Mouse (Mus musculus) left cerebral cortex, postnatal 25 days (tissue): ENCODE measurements around the gene Nr1d1. TPM values are rescaled to one million over a fixed set of nuclear protein-coding genes. Genes with fewer than 3 reads are reported as not detected.

ENCODE experiments used
- DNase-seq, 2 experiments: peaks; one replicate each; pipeline ENCODE4 v3.0.0; 2022; ENCODE audit warnings: low spot score in 2 of 2, mixed read lengths in 1 of 2
- intact Hi-C: fragments of 180-260 bp; cut with DNase I; formaldehyde crosslinking; loops from one replicate; pipeline ENCODE4 v1.15.1; 2025
- total RNA-seq, 2 experiments: library from RNA; stranded (reverse); gene quantifications; 2 replicates each; pipeline ENCODE4 v1.2.3; 2021

Gene Nr1d1
- total RNA-seq, 2 experiments from 2014 or later: 92.5 to 121 TPM

DNA sequence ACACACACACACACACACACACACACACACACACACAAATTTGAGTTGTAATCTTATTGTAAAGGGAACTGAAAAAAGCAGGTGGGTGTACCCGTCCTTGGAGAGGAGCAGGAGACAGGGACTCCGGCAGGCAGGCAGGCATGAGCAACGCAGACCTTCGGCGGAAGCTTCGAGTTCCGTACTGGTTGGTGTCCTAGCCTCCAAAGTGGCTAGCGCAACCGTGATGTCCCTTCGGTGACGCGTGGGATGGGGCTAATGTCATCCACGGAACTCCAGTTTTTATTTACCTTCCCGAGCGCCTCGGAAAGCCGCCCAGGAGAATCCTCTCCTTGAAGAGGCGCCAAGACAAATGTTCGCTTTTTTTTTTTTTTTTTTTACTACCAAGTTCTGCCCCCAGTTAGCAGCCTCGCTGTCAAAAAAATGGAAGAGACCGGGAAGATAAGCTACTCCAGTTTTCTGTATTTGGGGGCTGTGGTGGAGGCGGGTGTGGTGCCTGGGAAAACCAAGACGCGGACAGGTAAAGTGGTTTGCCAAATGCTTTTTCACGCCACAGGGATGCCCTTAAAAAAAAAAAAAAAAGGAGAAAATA lies 14.2 kb upstream of the Nr1d1 start:
- intact Hi-C loops: no loop called here
- no peak for DNase-seq

DNA sequence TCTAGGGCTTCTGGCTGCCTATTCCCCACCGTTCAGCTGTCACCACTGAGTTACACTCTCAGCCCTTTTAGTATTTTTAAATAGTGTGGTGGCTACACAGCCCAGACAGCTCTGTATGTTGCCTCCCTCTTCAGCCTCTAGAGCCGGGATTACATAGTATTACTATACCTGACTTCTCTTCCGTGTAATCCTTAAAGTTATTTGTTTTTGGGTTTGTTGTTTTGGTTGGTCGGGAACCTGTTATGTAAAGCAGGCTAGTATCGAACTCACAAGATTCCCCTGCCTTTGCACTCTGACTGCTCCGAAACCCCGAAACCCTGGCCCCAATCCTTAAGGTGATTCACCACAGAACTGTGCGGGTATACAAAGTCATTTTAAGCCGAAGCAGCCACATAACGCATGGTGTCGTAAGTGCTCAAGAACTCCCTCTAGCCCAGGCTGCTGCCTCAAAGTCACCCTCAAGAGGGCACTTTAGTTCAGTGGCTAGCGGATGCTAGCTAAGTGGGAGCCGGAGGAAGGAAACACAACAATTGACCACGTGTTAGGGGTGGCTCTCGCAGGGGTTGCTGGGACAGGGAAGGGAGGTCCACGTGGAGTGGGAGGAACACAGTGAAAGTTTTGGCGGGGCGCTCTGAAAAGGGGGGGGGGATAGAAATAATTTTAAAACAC lies 13.6 kb upstream of the Nr1d1 start:
- intact Hi-C loops: no loop called here
- peak in 1 of 2 experiments; percentile 95 for DNase-seq

DNA sequence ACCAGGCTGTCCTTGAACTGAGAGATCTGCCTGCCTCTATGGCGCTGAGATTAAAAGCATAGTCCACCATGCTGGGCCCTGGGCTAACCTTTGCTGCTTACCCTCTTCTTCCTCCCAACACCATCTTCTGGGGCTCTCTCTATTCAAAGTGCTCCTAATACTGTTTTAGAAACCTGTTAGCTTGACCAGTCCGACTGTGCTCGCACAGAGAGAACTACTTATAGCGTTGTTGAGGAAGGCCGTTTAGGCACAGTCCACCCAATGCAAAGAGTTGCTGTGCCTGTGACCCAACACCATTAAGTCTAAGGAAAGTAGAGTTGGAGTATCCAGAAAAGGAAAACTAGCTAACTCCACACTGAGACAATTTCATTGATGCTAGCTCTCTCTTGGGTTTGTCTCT lies 13.0 kb upstream of the Nr1d1 start:
- no peak for DNase-seq
- intact Hi-C loops: no loop called here

DNA sequence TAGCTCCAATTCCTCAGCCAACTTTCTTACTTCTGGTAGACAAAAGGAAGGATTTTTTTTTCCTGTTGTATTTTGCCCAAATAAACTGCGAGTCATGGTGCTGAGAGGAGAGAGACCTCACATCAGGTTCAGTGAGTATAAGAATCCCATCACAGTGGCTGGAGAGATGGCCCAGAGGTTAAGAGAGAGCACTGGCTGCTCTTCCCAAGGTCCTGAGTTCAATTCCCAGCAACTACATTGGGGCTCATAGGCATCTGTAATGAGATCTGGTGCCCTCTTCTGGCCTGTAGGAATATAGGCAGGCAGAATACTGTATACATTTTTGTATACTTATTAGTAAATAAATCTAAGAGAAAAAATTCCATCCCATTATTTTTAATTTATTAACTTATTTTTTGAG lies 12.6 kb upstream of the Nr1d1 start:
- no peak for DNase-seq
- intact Hi-C loops: loop anchor here (1.0 to 2.0 kb wide), 3 partner anchors 15 to 87 kb away; no protein-coding TSS in a partner anchor

DNA sequence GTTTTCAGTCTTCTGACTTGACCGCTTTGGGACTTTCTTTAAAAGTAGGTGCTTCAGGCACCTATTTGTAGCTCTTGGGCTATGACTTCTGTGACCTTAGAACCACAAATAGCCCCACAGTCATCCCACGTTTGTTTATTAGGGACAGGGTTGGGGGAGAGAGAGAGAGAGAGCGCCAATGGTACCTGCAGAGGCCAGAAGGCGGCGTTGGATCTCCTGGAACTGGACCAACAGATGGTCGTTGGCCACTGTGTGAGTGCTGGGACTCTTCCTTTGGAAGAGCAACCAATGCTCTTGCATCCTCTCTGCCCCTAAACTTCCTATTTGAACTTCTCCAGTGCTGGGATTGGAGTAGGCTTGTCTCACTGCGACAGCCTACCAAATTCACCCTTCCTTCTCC lies 12.1 kb upstream of the Nr1d1 start:
- intact Hi-C loops: loop anchor here (1.0 to 2.0 kb wide), 3 partner anchors 14 to 87 kb away; no protein-coding TSS in a partner anchor
- DNase-seq: no peak

DNA sequence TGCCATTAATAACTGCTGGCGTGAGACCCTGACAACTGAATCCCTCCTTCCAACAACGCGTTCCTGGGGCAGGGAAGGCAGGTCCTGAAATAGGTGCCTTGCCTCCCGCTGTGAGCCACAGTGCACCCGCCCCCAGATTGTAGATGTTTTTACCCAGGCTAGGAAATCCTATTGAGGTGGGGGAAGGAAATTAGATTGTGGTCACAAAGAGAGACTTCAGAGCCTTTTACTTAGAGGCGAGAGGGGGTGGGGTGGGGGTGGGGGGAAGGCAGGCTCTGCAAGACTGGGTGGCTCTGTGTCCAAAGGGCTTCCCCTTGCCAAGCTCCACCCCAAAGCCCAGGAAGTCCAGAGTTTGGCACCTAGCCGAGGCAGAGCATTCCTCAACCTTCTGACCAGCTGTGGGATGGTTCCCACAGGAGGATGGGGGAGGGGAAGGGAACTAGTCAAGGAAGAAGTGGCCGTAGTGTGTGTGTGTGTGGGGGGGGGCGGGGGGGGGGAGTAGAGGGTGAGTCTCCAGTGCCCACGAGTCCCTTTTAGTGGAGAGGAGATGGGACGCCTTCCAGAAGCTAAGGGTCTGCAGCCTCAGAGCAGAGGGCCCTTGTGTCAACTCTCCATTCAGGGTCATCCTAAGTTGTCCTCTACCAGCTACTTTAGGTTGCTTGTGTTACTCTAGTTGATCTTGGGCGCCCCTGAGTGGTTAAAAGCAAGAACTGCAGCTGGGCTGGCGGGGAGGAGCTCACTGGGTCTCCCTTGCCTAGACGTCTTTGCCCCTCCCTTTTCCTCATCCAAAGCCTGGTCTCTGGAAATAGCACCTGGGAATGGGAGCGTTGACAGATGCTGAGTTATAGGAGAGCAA lies 11.5 kb upstream of the Nr1d1 start:
- peak; percentile 92 to 99 for DNase-seq
- intact Hi-C loops: loop anchor here (1.0 to 2.0 kb wide), 3 partner anchors 14 to 86 kb away; no protein-coding TSS in a partner anchor

DNA sequence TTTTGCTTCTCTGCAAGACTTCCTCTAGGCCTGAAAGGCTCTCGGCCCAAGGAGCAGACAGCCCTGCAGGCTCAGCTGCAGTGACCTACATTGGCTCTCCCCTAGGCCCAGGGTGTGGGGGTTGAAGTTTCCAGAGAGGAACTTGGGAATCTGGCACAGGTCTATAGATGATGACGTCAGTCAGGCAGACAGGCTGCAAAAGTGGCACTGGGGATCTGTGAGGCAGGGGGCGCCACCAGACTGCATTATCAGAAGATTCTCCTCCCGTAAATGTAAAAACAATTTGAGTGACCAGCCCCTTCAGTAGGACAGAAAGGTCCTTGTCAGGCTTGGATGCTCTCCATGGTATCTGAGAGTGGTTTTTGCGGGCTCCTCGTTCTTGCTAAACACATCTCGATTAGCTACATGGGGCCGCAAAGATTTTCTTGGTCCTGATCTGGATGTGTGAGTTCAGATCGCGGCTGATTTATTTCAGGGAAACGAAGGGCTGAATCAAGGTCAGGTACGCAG lies 10.7 kb upstream of the Nr1d1 start:
- intact Hi-C loops: loop anchor here (2.0 kb wide), 2 partner anchors 13 to 67 kb away; no protein-coding TSS in a partner anchor
- DNase-seq: peak in 1 of 2 experiments; percentile 94

DNA sequence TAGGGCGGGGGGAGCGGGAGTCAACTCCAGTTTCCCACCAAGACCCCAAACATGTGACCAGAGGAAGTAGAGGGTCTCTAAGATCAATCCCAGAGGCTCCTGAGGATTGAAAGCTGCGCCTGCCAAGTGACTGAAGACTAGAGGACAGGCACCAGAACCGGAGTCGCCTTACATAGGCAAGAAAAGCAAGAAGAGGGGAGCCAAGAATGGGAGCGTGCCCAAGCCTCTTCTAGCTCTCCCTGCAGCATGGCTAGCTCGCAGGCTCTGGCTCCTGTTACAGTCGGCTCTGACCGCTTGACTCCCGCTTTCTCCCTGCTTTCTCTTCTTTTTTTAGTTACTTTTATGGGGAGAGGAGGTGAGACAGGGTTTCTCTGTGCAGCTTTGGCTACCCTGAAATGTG lies 10.1 kb upstream of the Nr1d1 start:
- DNase-seq: no peak
- intact Hi-C loops: no loop called here

DNA sequence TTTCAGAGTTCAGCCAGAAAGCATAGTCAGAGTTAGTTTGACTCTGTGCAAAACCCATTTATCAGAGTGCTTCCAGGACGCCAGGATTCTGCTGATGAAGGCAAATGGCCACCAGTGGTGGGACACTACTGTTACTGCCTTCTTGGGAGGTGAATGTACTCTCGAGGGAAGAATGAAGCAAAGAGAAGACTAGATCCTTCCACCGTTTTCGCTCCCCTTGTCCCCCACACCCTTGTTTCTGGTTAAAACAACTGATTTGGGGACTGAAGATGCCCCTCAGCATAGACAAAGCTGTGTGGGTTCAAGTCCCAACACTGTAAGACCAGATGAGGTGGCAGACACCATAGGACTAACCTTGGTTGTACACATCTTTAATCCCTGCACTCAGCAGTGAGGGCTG lies 9.0 kb upstream of the Nr1d1 start:
- intact Hi-C loops: no loop called here
- DNase-seq: no peak

DNA sequence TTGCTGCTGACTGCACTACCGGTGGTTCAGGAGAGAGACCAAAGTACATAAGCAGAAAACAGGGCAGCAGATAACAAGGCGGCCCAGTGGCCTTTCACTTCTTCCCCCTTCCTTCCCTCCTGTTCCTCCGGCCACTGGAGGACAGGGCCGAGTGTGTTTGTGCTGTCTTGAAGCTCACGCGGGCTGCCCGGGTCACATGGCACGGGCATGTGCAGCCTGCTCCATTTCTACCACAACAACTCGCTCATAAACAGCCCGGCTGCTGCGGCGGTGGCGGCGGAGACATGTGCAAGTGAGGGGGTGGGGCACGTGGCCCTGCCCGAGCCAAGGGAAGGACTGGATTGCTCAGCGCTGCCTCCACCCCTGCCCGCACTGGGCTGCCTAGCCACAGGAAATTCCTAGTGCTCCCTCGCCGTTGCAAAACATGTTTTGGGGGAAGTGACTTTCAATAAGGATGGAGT lies 8.1 kb upstream of the Nr1d1 start:
- peak; percentile 97 to 99 for DNase-seq
- intact Hi-C loops: loop anchor here (1.0 kb wide), 2 partner anchors 8 to 36 kb away; partner anchors contain the start of gene Nr1d1

DNA sequence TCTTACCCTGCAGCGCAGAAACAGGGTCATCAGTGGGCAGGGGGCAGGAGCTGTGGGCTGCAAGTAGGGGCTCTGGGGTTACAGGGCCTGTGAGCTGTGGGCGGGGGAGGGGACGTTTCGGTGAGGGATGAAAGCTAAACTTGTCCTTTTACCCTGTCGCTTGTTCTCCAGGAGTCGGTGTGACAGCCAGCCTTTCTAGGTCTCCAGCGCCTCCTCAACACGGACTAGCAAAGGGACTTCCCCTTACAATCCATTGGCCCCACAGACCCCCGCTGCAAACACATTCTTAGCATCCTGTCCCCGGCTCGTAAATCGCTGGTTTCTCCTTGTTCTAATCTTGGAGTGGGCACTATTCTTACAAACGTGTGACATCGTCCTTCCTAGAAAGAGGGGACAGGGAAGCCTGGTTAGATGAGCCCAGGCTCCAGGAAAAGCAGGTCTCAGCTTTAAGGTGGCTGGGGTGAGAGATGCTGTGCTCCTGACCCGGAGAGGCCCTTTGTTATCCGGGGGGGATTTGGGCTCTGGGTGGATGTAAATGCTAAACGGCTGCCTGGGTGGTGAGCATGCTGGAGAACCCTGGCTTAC lies 7.6 kb upstream of the Nr1d1 start:
- peak in 1 of 2 experiments; percentile 68 for DNase-seq
- intact Hi-C loops: loop anchor here (1.0 kb wide), 2 partner anchors 7 to 35 kb away; partner anchors contain the start of gene Nr1d1

DNA sequence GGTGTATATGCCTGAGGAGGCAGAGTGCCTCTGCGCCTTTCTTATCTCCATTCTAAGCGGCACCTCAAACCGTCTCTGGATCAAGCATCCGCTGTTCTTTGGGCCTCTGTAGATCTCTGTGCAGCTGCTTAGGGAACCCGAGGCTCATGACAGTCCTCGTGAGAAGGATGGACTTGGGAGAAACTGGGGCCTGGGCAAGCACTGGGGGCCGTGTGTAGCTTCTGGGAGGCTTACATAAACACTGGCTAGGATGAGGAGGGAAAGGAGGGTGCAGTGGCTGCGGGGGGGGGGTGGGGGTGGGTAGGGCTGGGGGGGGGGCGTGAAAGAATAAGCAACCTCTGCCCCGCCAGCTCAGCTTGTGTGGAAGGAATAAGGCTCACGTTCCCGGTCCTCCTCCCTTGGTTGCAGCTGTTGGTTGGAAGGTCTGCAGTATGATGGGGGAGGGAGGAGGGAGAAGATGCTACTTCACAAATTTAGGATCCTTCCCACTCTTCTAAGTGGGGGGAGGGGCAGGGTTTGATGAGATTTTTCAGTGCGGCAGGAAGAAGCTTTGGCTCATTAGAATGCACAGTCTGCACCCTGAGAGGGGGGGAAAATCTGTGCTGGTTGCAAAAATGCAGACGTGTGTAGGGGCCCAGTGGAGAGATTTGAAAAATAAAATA lies 6.8 kb upstream of the Nr1d1 start:
- DNase-seq: peak; percentile 82 to 96
- intact Hi-C loops: no loop called here

DNA sequence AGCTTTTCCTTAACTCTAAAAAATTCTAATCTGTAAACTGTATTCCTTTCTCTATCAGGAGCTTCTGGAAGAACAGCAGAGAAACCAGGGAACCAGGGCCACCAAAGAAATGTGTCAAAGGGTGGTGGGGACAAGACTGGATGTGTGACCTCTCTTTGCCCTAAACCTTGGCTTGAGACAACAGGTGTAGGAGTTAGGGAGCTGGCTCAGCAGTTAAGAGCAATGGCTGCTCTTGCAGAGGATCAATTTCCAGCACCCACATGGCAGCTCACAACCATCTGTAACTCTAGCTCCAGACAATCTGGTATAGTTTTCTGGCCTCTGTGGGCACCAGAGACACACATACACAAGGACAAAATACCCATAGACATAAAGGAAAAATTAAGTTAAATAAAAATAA lies 2.8 kb upstream of the Nr1d1 start:
- no peak for DNase-seq
- intact Hi-C loops: no loop called here

DNA sequence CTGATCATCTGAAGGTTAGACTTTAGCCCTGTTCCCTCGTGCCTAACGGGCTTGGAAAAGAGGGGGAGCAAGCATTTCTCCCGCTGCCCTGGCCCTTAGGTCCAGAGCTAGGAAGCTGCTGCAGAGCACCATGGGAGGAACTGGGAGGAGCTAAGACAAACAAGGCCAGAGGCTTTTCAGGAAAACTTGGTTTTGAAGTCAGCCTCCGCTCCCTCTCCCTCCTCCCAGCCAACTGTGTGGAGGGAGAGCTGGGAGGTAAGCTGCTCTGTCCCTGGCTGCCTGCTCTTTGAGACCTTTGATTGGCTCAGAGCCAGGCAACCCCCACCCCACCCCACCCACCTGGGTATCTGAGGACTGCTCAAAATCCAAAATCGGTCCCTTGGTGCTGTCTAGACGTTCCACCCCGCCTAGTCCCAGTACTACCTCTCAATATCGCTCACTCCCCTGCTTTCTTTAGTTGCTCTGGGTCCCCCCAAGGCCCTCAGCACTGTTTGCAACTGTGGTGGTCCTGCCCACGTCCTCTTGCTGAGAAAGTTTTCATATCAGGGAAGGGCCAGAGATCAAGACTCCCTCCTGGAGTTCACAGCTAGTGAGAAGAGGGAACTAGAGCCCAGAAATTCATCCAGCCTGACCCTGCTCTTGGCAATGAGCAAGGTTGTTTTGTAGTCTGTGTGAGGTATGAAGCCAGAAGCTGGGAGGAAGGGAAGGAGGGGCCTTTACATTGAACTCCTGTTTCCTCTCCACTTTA lies 1.9 kb upstream of the Nr1d1 start:
- peak in 1 of 2 experiments; percentile 51 for DNase-seq
- intact Hi-C loops: no loop called here

DNA sequence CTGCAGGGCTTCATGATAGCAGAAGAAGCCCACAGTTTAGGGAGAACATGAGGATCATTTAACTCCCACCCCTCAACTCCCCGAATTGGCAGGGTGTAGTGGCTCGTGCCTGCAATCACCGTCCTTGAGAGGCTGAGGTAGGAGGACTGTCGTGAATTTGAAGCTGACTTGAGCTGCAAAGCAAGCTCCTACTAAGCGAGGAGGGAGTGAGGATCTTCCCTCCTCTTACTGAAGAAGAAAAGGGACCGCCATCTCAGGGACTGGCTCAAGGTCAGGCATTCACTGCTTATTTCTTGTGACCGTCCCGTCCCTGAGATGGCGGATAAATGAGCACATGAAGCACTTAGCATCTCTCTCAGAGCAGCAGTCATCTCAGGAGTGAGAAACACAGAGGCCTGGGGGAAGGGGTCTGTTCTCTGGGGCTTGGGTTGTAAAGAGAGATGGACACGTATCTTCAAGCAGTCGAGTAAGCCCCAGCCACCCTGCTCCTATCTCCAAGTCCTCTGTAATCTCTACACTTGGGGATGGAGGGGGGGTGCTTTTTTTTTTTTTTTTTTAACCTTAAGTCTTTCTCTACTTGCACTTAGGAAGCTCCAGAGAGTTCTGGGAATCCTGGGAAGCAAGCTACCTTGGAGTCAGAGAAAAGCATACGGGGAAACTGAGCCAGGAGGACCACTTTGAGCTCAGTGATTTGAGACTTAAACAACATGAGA lies 1.1 kb upstream of the Nr1d1 start:
- intact Hi-C loops: no loop called here
- peak in 1 of 2 experiments; percentile 51 for DNase-seq

DNA sequence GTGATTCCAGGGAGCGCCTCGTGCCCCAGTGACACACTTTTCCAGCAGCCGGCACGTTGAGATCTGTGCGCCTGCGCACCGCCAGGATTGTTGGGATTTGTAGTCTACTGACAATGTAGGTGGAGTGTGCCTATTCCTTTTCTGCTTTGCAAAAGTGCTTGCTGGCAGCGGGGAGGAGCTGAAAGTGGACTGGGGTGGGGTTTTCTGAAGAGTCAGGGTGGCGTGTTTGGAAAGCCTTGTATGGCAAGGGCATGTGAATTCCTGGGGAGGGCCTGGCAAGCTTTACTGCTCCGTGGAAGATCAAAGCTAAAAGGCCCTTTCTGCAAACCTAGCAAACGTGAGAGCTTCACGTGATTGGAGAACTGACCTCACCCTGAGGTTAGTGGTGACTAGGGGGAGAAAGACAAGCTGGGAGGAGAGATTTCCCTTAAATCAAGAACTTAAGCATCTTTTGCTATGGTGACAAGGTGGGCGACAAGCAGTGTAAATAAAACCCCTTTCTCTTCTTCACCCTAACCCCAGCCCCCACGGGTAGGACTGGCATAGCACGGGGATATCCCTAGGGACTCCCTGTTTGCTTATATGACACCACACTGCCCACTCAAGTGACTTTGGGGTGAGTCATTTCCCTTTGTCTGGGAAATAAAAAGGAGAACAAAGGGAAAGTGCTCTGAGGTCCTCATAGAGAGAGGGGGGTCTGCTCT lies 367 bp upstream of the Nr1d1 start:
- peak; percentile 100 for DNase-seq
- intact Hi-C loops: loop anchor here (1.0 kb wide), 1 partner anchor 8 kb away; no protein-coding TSS in a partner anchor
